Mouse (Mus musculus): ENCODE results near the gene Dusp10.

DNA sequence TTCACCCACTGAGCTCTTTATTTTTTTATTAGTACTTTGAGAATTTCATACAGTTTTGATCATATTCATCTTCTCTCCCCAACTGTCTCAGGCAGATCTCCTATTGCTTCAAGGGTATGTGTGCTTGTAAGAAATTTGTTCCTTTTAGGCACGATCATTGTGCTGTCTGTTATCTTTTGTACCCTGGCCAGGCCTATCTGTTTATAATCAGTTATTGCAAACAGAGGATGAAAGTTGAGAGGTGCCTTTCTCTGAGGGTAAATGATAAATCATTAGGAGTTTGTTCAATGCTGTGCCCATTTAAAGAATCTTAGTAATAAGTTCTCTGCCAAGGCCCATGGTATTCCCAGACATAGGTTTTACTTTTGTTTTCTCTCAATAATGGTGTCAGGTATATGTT lies 95.2 kb downstream of the Dusp10 start:
- TF ChIP-seq CTCF (IDR thresholded peaks at IDR 0.05; ENCODE audit: borderline replicate concordance, insufficient read depth, low read depth, low read length): no peak
- no peak for TF ChIP-seq POLR2A (IDR thresholded peaks at IDR 0.05; ENCODE audit: borderline replicate concordance, insufficient read depth, low read length)

All from cerebellum, adult 2 months (tissue).